Mouse (Mus musculus): ENCODE data around the gene Tars2. TPM values are rescaled to one million over a fixed set of nuclear protein-coding genes. Genes with fewer than 3 reads are reported as not detected.
A peak's percentile ranks its signal among the peaks of the same experiment; 100 is the strongest.
"Not testable (repeated sequence)": the region's sequence is repeated elsewhere in the genome, so short reads cannot be mapped to it uniquely, and the experiment has no call there.

Tars2 gene
- total RNA-seq (2021), result 10 to 100 TPM; 49.3 to 54.1 TPM
- long read RNA-seq, experiment 1, transcript Tars2-201 (18 exons, 2,400 nt), result major isoform, 32 of 55 reads
- long read RNA-seq, experiment 1, partial matches to known transcripts, result 15 of 55 reads
- long read RNA-seq, experiment 1, other reads (novel, unspliced or antisense), result 7 of 55 reads
- long read RNA-seq, experiment 2, transcript Tars2-201 (18 exons, 2,400 nt), result major isoform, 13 of 21 reads
- long read RNA-seq, experiment 2, partial matches to known transcripts, result 3 of 21 reads
- long read RNA-seq, experiment 2, other reads (novel, unspliced or antisense), result 5 of 21 reads

DNA sequence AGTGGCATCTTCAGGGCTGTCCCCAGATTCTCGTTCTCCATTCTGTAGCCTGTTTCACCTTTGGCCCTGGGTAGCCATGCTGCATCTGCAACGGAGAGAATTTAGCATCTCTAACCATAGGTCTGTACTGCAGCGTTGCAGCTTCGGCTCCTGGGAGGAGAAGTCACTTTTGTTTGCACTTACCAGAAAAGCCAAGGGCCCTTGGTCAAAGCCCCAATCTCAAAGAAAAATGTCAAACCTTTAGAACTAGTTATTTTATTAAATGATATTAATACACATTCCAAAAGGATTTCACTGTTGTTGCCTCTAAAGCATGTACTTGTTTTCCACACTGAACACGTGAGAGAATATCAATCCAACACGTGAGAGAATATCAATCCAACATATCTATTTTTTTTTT is at the start of gene Tars2:
TSS of gene Tars2 (minus strand) at position 101 of the 400 bp plus-strand sequence.
- no peak for DNase-seq

DNA sequence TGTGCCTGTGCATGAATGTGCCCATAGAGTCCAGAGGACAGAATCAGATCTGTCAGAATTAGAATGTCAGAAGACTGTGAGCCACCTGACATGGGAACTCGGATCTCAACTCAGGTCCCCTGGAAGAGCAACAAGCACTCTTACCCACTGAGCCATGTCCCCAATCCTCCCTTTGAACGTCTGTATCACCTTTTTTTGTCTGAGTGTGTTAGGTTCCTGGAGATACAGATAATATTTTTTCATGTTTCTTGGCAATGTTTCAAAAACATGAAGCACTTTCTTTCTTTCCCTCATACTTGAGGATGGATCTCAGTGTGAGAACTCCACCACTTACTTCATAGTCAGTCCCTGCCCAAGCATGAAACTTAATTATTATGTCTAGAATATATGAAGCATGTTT is 48.4 kb upstream of the Tars2 start:
- no peak for DNase-seq

DNA sequence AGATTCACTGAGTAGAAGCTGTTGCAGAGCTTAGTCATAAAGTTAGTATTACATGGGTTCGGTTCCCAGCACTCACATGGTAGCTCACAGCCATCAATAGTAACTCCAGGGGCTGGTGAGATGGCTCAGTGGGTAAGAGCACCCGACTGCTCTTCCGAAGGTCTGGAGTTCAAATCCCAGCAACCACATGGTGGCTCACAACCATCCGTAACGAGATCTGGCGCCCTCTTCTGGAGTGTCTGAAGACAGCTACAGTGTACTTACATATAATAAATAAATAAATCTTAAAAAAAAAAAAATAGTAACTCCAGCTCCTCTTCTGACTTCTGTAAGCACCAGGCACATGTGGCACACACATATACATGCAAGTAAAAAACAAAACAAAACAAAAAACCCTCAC is 47.6 kb upstream of the Tars2 start:
- DNase-seq, result not testable (repeated sequence)

DNA sequence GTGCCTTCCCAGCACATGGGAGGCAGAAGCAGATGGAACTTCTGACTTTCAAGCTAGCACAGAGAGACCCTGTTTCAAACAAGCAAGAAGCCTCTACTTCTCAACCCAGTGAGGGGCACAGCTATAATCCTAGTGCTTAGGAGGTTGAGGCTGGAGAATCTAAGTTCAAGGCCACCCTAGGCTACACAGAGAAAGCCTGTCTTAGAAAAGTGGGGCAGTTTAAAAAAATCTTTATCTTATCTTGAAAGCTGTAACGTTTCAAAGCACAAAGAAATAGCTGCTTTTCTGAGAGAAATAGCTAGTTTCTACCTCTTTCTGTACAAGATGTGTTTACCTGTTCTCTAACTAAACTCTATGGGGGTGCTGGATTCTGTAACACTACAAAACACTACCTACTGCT is 46.7 kb upstream of the Tars2 start:
- no peak for DNase-seq

- no peak for DNase-seq
Measured at GRCm38 (mm10) chr3:95803851-95804250, 43.8 kb upstream of the Tars2 start.

DNA sequence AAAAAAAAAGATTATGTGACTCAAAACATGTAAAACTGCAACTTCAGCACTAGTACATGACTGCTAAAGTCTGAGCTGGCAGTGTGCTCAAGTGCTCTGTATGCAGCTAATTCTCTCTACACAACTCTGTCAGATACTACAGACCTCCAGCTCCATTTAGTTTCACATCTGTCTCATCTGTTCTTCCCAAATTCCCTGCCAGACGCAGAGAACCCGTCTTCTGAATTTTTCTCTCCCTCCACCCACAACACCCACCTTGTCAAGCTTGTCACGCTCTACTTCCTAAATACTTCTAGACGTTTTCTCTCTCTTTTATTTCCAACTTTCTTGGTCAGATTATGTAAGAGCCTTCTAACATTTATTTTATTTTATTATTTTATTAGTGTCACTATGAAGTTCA is 38.8 kb upstream of the Tars2 start:
- DNase-seq, result no peak

DNA sequence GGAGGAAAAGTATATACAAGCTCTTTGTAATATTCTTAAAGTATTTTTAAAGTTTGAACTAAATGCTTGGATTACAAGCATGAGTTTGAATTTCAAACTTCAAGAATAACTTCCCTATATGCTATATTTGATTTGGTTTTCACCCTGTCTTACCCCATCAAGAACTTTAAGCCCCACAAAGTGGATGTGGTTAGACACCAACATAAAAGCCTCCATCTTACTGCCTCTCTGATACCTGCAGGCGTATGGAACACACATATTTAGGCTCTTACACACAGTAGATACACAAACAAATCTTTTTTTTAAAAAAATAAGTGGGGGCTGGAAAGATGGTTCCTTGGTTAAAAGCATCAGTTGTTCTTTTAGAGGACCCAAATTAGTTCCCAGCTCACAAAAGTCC is 34.3 kb upstream of the Tars2 start:
- DNase-seq, result no peak

DNA sequence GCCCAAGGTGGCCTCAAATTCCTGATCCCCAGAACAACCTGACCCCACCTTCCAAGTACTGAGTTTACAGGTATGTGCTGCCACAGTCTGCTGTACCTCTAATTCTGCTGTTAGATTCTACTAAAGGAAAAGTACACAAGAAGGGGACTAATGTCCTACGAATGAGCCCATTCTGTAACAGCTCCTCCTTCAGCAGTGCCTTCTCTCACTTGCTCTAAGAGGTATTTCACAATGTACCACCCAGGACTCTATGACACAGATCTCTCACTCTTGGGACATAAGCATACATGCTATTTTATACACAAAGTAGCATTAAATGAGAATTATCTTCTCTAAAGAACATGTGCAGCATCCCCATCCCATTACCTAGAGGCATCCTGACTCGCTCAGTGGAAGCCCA is 33.7 kb upstream of the Tars2 start:
- DNase-seq, result no peak

- no peak for DNase-seq
Measured at GRCm38 (mm10) chr3:95785501-95785900, 25.5 kb upstream of the Tars2 start.

- DNase-seq, result peak in 1 of 2 experiments; percentile 56
Measured at GRCm38 (mm10) chr3:95771985-95772384, 12.0 kb upstream of the Tars2 start.

DNA sequence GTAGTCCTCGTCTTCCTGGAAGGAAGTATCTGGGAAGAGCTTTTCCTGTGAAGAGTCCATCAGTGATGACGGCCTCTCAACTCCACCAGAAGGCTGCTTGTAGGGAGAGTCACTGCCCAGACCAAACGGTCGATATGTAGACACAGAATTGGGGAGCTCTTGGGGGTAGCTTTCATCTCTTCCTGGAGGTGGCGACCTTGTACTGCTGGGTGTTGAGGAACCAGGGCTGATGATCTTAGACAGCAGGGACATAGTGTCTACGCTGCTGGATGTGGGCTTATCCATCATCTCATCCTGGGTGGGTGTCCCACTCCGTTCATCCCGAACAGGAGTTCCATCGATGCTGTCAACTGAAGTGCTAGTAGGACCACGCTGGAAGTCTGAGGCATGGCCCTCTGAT is 5.5 kb upstream of the Tars2 start:
- no peak for DNase-seq

DNA sequence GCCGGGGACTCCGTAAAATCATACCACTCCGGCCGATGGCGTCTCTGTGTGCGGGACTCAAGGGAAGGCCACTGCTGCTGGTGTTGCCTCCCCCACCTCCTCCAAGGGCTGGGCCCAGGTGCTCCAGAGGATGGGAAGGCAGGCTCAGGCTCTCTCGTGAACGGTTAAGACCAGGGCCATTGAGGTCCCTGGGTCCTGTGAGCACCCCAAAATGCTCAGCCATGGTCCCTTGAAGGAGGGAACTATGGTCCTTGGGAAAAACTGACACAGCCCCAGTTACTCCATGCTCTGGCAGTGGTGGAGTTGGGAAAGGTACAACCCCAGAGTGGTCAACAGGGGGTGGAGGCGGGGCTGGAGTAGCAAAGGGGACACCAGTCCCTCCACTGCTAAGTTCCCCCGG is 3.8 kb upstream of the Tars2 start:
- DNase-seq, result no peak

- DNase-seq, result no peak
Measured at GRCm38 (mm10) chr3:95762961-95763360, 3.0 kb upstream of the Tars2 start.

GRCm38 (mm10) chr3:95761771-95762170 is 1.8 kb upstream of the Tars2 start:
- no peak for DNase-seq

- DNase-seq, result no peak
Measured at GRCm38 (mm10) chr3:95760656-95761055, 650 bp upstream of the Tars2 start.

DNA sequence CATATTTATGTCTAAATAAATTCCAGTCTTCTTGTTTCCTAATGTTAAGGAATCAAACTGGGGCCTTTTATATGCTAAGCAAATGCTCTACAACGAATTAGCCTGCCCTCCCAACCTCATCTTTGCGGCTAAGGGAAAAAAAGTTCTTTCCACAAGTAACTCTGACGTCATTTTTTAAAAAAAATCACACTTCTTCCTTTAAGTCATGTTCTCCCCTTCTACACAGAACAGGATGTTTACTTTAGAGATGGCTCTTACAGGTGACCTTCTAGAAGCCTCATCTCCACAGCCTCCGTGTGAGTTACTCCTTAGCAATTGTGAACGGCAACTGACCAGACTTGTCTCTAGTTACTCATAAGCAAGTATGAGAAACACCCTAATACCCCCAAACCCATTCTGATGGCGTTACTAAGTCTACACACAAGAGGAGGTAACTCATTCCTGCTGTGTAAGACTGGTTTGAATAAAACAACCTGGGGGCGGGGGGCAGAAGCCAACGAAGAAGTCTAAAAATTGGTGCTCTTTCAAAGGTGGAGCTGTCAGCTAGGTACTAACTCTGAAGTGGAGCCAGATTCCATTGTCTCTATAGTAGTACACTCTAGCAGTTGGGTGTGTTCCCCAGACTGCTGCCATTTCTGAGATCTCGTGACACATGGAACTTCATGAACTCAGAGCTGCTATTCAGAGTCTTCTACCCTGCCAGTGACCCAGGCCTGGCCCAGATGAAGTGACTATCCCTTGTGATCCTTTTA is 1.4 kb downstream of the Tars2 start:
- no peak for DNase-seq

DNA sequence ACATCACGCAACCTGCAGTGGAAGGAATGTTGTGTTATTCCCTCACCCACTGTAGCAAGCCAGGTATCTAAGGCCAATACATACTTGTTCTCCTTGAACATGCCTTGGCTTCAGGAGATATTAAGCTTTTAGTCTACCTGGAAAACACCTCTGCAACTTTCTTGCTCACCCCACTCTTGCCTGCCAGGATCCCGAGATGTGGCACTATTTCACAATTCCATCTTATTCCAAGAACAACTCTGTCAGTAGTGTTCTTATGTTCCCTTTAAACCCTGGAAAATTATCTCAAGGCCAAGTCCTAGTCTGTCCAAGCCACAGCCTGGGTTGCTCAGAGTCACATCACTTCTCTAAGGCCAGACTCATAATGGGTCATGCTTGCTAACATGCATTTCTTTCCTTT is 3.2 kb downstream of the Tars2 start:
- DNase-seq, result no peak

DNA sequence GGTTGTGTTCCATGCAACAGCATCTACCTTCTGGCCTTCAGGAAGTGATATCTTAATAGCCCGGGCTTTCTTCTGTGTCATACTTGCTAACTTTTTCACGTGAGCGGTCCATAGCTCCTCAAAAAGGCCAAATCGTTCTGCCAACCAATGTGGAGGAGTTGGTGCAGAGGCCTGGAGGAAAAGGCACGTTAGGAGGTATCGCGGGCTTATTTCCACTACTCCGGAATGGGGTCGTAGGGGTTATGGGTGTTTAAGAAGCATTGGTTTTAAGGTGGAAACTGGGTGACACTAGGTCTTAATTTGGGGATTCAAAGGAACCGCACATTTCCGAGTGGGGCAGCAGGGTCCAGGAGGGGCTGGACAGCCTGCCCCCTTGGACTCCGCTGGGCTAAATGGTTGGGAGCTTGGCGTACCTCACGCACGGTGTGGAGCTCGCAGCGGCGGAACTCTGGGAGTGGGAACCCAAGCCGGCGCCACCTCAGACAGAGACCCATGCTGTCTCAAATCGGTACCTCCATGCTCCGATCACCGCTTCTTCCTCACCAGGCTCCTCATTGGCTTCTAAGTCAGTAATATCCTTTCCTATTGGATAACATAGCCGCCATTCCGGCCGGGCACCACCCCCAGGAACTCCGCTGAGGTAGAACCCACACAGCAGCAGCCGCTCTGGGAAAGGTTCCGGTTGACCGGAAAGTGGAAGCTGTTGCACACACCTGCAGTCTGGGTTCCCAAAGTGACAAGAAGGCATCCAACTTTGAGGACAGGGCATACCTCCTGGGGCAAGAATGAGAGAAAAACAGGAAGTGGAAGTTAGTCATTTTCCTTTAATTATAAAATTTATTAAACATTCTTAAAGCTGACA is 5.4 kb downstream of the Tars2 start:
- peak; percentile 93 for DNase-seq

GRCm38 (mm10) chr3:95752935-95753334 is 7.1 kb downstream of the Tars2 start:
- DNase-seq, result no peak

- DNase-seq, result peak; percentile 53 to 70
Measured at GRCm38 (mm10) chr3:95740406-95740805, 19.6 kb downstream of the Tars2 start.

DNA sequence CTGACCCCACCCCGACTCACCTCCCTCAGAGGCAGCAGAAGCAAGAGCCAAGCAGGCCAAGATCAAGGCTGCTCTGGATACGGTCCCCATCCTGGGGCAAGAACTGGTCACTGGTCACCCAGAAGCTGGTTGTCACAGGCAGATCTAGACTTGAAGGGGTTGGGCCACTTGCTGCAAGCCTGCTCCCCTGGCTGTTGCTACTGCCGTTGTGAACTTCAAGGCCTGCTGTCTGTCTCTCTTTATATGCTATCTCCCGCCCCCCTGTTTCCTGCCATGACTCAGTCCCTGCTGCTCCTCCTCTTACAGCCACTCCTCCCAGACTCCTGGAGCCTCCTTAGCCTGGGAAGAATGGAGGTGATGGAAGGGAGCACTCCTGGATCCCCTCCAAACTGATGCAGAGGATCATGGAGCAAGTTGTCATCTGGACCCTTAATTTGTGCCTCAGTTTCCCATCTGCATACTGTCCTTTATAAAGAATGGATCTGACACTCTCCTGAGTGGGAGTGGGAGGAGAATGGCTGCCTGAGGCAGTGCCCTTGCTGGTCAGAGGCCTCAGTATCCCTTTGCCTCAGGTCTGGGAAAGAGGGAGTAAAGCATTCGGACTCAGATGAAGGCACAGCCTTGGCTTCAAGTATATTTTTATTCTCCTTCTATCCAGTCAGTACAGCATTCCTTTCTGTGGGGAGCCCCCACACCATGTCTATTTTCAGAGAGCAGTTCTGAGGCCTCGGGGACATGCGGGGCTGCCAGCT is 20.5 kb downstream of the Tars2 start, which contains the start of gene Ecm1:
TSS of gene Ecm1 (minus strand) at position 217 of the 752 bp plus-strand sequence.
- DNase-seq, result peak; percentile 85 to 86

All from adrenal gland, postnatal 36 days (tissue).